ENCODE assay signal across 19 mouse cellular contexts in genomic region chr17:59760889-59761288, GRCm38 (mm10).
"Had no signal": no experiment of that assay in that cellular context is flagged by ENCODE, and none has a peak within 500 bp of the region (broad histone marks: within the 10 kb centered on the region; RNA-seq: fewer than 3 reads in every experiment).

No protein-coding gene starts in this region.

- H3K36me3 ChIP-seq: intestine, embryonic 15.5 days; limb, embryonic 12.5 days; limb, embryonic 15.5 days; midbrain, embryonic 12.5 days had no signal

- H3K9ac ChIP-seq: intestine, embryonic 15.5 days; limb, embryonic 12.5 days; limb, embryonic 15.5 days; lung, embryonic 14.5 days; midbrain, embryonic 12.5 days had no signal

- H3K4me3 ChIP-seq: intestine, embryonic 15.5 days; limb, embryonic 12.5 days; limb, embryonic 15.5 days; midbrain, embryonic 12.5 days; myocyte had no signal

- H3K27me3 ChIP-seq: intestine, embryonic 15.5 days; limb, embryonic 12.5 days; limb, embryonic 15.5 days; midbrain, embryonic 12.5 days had no signal

- H3K4me2 ChIP-seq: intestine, embryonic 15.5 days; limb, embryonic 12.5 days; limb, embryonic 15.5 days; lung, embryonic 14.5 days; midbrain, embryonic 12.5 days had no signal

- H3K27ac ChIP-seq: intestine, embryonic 15.5 days; limb, embryonic 12.5 days; limb, embryonic 15.5 days; macrophage; midbrain, embryonic 12.5 days; stomach, postnatal 0 days had no signal

- H3K9me3 ChIP-seq: intestine, embryonic 15.5 days; limb, embryonic 12.5 days; limb, embryonic 15.5 days; midbrain, embryonic 12.5 days had no signal

- ATAC-seq: intestine, embryonic 15.5 days; lung, postnatal 0 days; midbrain, embryonic 16.5 days had no signal

- H3K4me1 ChIP-seq: intestine, embryonic 15.5 days; limb, embryonic 12.5 days; limb, embryonic 15.5 days; midbrain, embryonic 12.5 days had no signal

- DNase-seq: kidney, adult 18-20 months; kidney, adult 9 months; kidney, postnatal 14 days; kidney, postnatal 4 days; left cerebral cortex, postnatal 4 days; lung, embryonic 14.5 days; right cerebral cortex, postnatal 14 days; right cerebral cortex, postnatal 4 days; thymus, adult 2 months; thymus, postnatal 14 days had no signal
